Mouse (Mus musculus) adipocyte (in vitro differentiated cells): ENCODE measurements around the gene Cwc15.

Experiments used
- DNase-seq: peaks from one replicate; pipeline ENCODE4 v3.0.0-alpha.2; 2016; ENCODE audit warnings: low spot score

Cwc15 gene

DNA sequence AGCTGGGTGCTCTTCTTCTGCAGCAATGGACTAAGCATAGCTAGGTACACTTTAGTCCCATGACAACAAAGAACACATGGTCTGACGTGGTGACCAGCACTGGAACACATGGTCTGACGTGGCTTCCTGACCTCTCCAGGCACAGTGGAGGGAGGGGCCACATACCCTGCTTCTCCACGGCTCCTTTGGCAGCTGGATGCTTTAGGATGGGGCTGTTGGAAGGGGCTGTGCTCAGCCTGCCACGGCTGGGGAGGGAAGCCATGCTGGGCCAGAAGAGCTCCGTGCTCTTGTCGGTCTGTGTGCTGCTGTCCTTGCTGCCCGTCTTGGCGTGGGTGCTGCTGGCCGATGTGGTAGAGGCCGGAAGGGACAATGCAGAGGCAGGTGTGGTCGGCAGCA, 47.9 kb downstream of the Cwc15 start:
- no peak for DNase-seq

DNA sequence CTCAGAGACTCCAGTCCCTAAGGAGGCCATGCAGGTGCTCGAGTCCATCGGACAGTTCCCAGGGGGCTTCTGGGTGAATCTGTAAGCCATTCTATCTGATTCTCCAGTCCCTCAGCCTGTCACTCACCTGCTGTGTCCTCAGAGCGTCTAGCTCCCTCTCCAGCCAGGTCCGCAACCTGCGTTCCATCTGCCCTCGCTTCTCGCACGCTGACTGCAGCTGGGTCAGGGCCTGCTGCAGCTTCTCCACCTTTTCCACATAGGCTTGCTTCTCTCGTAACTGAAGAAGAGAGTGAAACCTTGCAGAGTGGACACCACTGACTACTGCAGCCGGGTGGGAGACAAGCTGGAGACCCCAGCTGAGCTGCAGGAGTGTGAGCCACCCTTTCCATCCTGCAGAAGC, 57.9 kb downstream of the Cwc15 start:
- DNase-seq, result no peak

DNA sequence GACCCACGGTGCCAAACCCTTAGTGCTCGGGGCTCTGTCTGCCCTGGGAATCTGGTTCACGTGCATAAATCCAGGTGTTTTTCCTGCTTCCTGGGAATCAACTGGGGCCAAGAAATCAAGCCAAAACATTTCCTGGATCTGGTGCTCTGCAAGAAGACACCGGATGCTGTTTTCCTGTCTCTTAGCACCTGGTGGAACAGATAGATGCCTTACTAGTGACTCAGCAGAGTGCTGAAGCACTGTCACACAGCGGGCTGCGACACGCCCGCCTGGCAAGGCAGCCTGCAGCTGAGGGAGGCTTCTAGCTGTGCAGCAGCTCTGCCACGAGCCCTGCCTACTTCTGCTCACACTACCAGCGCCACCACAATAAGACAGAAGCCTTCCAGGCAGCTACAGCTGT, 59.0 kb downstream of the Cwc15 start:
- no peak for DNase-seq

DNA sequence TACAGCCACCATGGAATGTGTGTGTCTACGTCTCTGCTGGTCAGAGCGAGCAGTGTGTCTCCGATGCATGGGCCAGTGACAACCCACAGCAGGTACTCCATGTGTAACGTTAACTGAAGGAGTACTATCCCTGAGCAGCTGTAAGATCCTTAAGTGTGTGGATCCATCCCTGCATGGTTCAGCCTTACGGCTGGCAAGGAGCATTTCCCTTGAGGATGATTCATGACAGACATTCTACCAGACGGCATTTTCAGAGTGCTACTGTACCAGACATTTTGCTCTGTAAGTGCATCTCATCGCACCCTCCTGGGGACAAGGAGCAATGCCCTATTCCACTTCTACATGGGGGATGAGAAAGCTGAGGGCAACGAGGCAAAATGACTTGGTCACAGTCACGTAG, 59.6 kb downstream of the Cwc15 start:
- no peak for DNase-seq
